Mouse (Mus musculus) myocyte (in vitro differentiated cells): ENCODE measurements around the gene Aplp2. TPM values are rescaled to one million over a fixed set of nuclear protein-coding genes. Genes with fewer than 3 reads are reported as not detected.

Experiments
- H3K27me3 ChIP-seq: one replicate; pipeline ENCODE4 v1.6.1; 2011; ENCODE audit not compliant: control insufficient read depth, insufficient read depth, insufficient read length
- H3K36me3 ChIP-seq: one replicate; pipeline ENCODE4 v1.6.1; 2011; ENCODE audit not compliant: control insufficient read depth, insufficient read depth
- H3K4me2 ChIP-seq: one replicate; pipeline ENCODE4 v1.6.1; 2011; ENCODE audit warnings: low read depth, control low read depth
- H3K4me3 ChIP-seq: one replicate; pipeline ENCODE4 v1.5.1; 2011; ENCODE audit warnings: mild to moderate bottlenecking, control low read depth, moderate library complexity
- H3K79me2 ChIP-seq: one replicate; pipeline ENCODE4 v1.6.1; 2011; ENCODE audit not compliant: control insufficient read depth, insufficient read depth
- H3ac ChIP-seq: one replicate; pipeline ENCODE4 v1.6.1; 2011; ENCODE audit not compliant: control insufficient read depth, insufficient read length
- CEBPB ChIP-seq: IDR thresholded peaks from 2 replicates; pipeline ENCODE4 v1.6.1; 2011; ENCODE audit warnings: mild to moderate bottlenecking, moderate library complexity; ENCODE audit not compliant: poor library complexity, insufficient read depth, severe bottlenecking
- E2F4 ChIP-seq: IDR thresholded peaks from one replicate; pipeline ENCODE4 v1.6.1; 2011; ENCODE audit warnings: mild to moderate bottlenecking, control low read depth, moderate library complexity; ENCODE audit not compliant: insufficient read depth
- MAX ChIP-seq: IDR thresholded peaks from one replicate; pipeline ENCODE4 v1.6.1; 2011; ENCODE audit warnings: low read depth, mild to moderate bottlenecking, control low read depth
- MYOD1 ChIP-seq, 3 experiments: IDR thresholded peaks; one replicate each; pipeline ENCODE4 v1.6.1; 2011; ENCODE audit warnings: control low read depth in 2 of 3, low read depth in 2 of 3, mild to moderate bottlenecking in 2 of 3, moderate library complexity in 1 of 3; ENCODE audit not compliant: insufficient read length in 2 of 3, control insufficient read depth in 1 of 3
- MYOG ChIP-seq, 3 experiments: IDR thresholded peaks; one replicate each; pipeline ENCODE4 v1.6.1; 2011; ENCODE audit warnings: control low read depth in 2 of 3, low read depth in 2 of 3, mild to moderate bottlenecking in 2 of 3; ENCODE audit not compliant: insufficient read length in 2 of 3, control insufficient read depth in 1 of 3, insufficient read depth in 1 of 3
- POLR2A ChIP-seq: IDR thresholded peaks from one replicate; pipeline ENCODE4 v1.6.1; 2011; ENCODE audit warnings: low read depth, mild to moderate bottlenecking, control low read depth, moderate library complexity; ENCODE audit not compliant: insufficient read length
- POLR2AphosphoS2 ChIP-seq: IDR thresholded peaks from one replicate; pipeline ENCODE4 v1.6.1; 2011; ENCODE audit warnings: low read depth, control low read depth; ENCODE audit not compliant: insufficient read length
- REST ChIP-seq: IDR thresholded peaks from one replicate; pipeline ENCODE4 v1.6.1; 2011; ENCODE audit warnings: mild to moderate bottlenecking, control low read depth, moderate library complexity; ENCODE audit not compliant: insufficient read depth, insufficient read length
- SRF ChIP-seq: IDR thresholded peaks from one replicate; pipeline ENCODE4 v1.6.1; 2011; ENCODE audit warnings: low read depth; ENCODE audit not compliant: control insufficient read depth, insufficient read length
- TCF12 ChIP-seq: IDR thresholded peaks from one replicate; pipeline ENCODE4 v1.6.1; 2011; ENCODE audit warnings: mild to moderate bottlenecking, control low read depth; ENCODE audit not compliant: poor library complexity, insufficient read depth, severe bottlenecking
- TCF3 ChIP-seq: IDR thresholded peaks from one replicate; pipeline ENCODE4 v1.6.1; 2011; ENCODE audit warnings: low read depth, control low read depth; ENCODE audit not compliant: insufficient read length
- USF1 ChIP-seq: IDR thresholded peaks from one replicate; pipeline ENCODE4 v1.6.1; 2011; ENCODE audit warnings: low read depth, mild to moderate bottlenecking, control low read depth, moderate library complexity
- polyA plus RNA-seq: library from polyadenylated mRNA; unstranded; fragments of >200 nt; fragmentation: generic; extraction: Trizol; gene quantifications from one replicate; pipeline ENCODE4 v1.2.1, GENCODE M21; 2012; ENCODE audit warnings: missing spikeins

Aplp2 gene
- polyA plus RNA-seq, 1 experiment: 65.7 TPM

DNA sequence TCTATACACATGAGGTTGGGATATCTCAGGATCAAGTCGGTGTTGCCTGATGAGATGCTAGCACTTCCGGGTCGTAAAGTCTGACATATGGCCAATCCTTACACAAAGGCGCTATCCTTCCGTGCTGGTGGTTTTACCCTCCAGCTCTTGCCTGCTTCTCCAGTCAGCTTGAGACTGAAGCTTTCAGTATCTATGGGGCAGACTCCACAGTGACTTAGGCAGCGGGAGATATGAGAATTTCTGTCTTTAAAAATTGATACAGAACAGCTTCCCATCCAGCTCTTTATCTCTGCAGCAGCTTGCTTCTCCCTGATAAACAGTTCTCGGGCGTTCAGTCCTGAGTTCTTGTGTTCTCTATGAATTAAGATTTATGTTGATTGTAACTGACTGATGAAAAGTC lies 14.9 kb upstream of the Aplp2 start:
- Histone ChIP-seq H3K36me3 (no peaks in the 10 kb centered on the region), H3K4me2 (no peak overlapping the region), H3K27me3 (no peaks in the 10 kb centered on the region), H3K79me2 (no peaks in the 10 kb centered on the region), H3K4me3 (no peak overlapping the region), H3ac (no peak overlapping the region)
- no peak for TF ChIP-seq POLR2A
- TF ChIP-seq POLR2AphosphoS2: no peak
- TF ChIP-seq MYOD1 (IDR thresholded peaks at IDR 0.05; ENCODE audit: control insufficient read depth in 1 of 3, insufficient read length in 2 of 3, low read depth in 2 of 3): no peak
- TF ChIP-seq TCF12: no peak
- no peak for TF ChIP-seq CEBPB
- no peak for TF ChIP-seq USF1
- TF ChIP-seq E2F4: no peak
- no peak for TF ChIP-seq SRF
- TF ChIP-seq MYOG (IDR thresholded peaks at IDR 0.05; ENCODE audit: control insufficient read depth in 1 of 3, insufficient read depth in 1 of 3, insufficient read length in 2 of 3, low read depth in 2 of 3): no peak
- no peak for TF ChIP-seq REST

- H3K4me3 ChIP-seq: no peak overlapping the region
- H3ac ChIP-seq: no peak overlapping the region
- H3K79me2 ChIP-seq: no peaks in the 10 kb centered on the region
Measured at GRCm38 (mm10) chr9:31225808-31226207, 14.2 kb upstream of the Aplp2 start.

GRCm38 (mm10) chr9:31223475-31223874 lies 11.9 kb upstream of the Aplp2 start:
- Histone ChIP-seq H3K4me2 (no peak overlapping the region), H3K36me3 (no peaks in the 10 kb centered on the region), H3K79me2 (no peaks in the 10 kb centered on the region), H3ac (no peak overlapping the region), H3K4me3 (no peak overlapping the region), H3K27me3 (no peaks in the 10 kb centered on the region)
- TF ChIP-seq TCF12 (no peak), MYOD1 (IDR thresholded peaks at IDR 0.05; ENCODE audit: control insufficient read depth in 1 of 3, insufficient read length in 2 of 3, low read depth in 2 of 3) (no peak), SRF (no peak), USF1 (no peak), POLR2A (no peak), POLR2AphosphoS2 (no peak), CEBPB (no peak), TCF3 (no peak), MAX (no peak), REST (no peak), E2F4 (no peak), MYOG (IDR thresholded peaks at IDR 0.05; ENCODE audit: control insufficient read depth in 1 of 3, insufficient read depth in 1 of 3, insufficient read length in 2 of 3, low read depth in 2 of 3) (no peak)

More at GRCm38 (mm10) chr9:31225808-31226207, 14.2 kb upstream of the Aplp2 start:
- H3K27me3 ChIP-seq: no peaks in the 10 kb centered on the region
- TF ChIP-seq CEBPB (no peak), POLR2A (no peak), TCF12 (no peak), SRF (no peak), MYOD1 (IDR thresholded peaks at IDR 0.05; ENCODE audit: control insufficient read depth in 1 of 3, insufficient read length in 2 of 3, low read depth in 2 of 3) (no peak), REST (no peak), MAX (no peak), USF1 (no peak), MYOG (IDR thresholded peaks at IDR 0.05; ENCODE audit: control insufficient read depth in 1 of 3, insufficient read depth in 1 of 3, insufficient read length in 2 of 3, low read depth in 2 of 3) (no peak), POLR2AphosphoS2 (no peak), E2F4 (no peak), TCF3 (no peak)
- H3K36me3 ChIP-seq: no peaks in the 10 kb centered on the region
- no peak overlapping the region for H3K4me2 ChIP-seq

DNA sequence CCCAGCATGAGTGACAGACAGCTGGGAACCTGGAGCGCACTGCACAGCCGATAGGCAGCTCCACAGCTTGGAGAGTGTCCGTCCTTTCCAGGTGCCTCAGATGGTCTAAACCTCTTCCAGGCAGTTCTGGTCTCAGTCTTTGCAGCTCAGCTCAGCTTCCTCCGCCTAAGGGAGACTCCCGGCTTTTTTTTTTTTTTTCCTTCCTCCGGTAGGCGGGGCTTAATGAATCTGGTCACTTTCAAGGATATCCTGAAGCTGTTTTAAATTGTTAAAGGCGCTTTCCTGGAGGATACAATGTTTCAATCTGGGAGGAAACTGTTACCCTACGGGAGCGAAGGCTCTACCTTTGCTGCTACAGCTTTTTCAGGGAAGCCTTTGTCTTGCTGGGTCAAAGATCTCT lies 9.6 kb upstream of the Aplp2 start:
- H3K36me3 ChIP-seq: no peaks in the 10 kb centered on the region
- no peak overlapping the region for H3K4me3 ChIP-seq
- H3ac ChIP-seq: no peak overlapping the region
- no peaks in the 10 kb centered on the region for H3K79me2 ChIP-seq
- no peaks in the 10 kb centered on the region for H3K27me3 ChIP-seq
- no peak overlapping the region for H3K4me2 ChIP-seq
- TF ChIP-seq POLR2A (no peak), TCF12 (no peak), TCF3 (no peak), MYOD1 (IDR thresholded peaks at IDR 0.05; ENCODE audit: control insufficient read depth in 1 of 3, insufficient read length in 2 of 3, low read depth in 2 of 3) (no peak), MYOG (IDR thresholded peaks at IDR 0.05; ENCODE audit: control insufficient read depth in 1 of 3, insufficient read depth in 1 of 3, insufficient read length in 2 of 3, low read depth in 2 of 3) (no peak), E2F4 (no peak), SRF (no peak), USF1 (no peak), POLR2AphosphoS2 (no peak), MAX (no peak), CEBPB (no peak)
